Mouse (Mus musculus) heart, embryonic 13.5 days (tissue): ENCODE data around the gene Zfp574. TPM values are rescaled to one million over a fixed set of nuclear protein-coding genes. Genes with fewer than 3 reads are reported as not detected.

ENCODE experiments used
- ATAC-seq: fragments of 200-750 bp; cut with Nextera tagmentation; 2 replicates; pipeline ENCODE4 v1.8.0; 2017; ENCODE audit warnings: moderate TSS enrichment; ENCODE audit not compliant: insufficient number of reproducible peaks, low FRiP score, low TSS enrichment; ENCODE audit errors: extremely low read depth
- H3K27ac ChIP-seq: fragments of 300-500 bp; sonication (generic); replicated peaks from 2 replicates; pipeline ENCODE4 v1.5.1; 2015; ENCODE audit warnings: moderate library complexity, mild to moderate bottlenecking, inconsistent platforms
- H3K27me3 ChIP-seq: fragments of 300-500 bp; sonication (generic); replicated peaks from 2 replicates; pipeline ENCODE4 v1.6.1; 2015; ENCODE audit warnings: mild to moderate bottlenecking, inconsistent platforms
- H3K36me3 ChIP-seq: fragments of 300-500 bp; sonication (generic); 2 replicates; pipeline ENCODE4 v1.6.1; 2015; ENCODE audit warnings: mild to moderate bottlenecking, inconsistent platforms
- H3K4me1 ChIP-seq: fragments of 300-500 bp; sonication (generic); 2 replicates; pipeline ENCODE4 v1.6.1; 2015; ENCODE audit warnings: inconsistent platforms
- H3K4me2 ChIP-seq: fragments of 300-500 bp; sonication (generic); 2 replicates; pipeline ENCODE4 v1.6.1; 2015; ENCODE audit warnings: inconsistent platforms, mild to moderate bottlenecking, moderate library complexity
- H3K4me3 ChIP-seq: fragments of 300-500 bp; sonication (generic); 2 replicates; pipeline ENCODE4 v1.5.1; 2015; ENCODE audit warnings: moderate library complexity, mild to moderate bottlenecking, inconsistent platforms
- H3K9ac ChIP-seq: fragments of 300-500 bp; sonication (generic); 2 replicates; pipeline ENCODE4 v1.6.1; 2015; ENCODE audit warnings: inconsistent platforms, mild to moderate bottlenecking, moderate library complexity
- H3K9me3 ChIP-seq: fragments of 300-500 bp; sonication (generic); 2 replicates; pipeline ENCODE4 v1.6.1; 2016; ENCODE audit warnings: inconsistent platforms
- WGBS: fragments of 180-500 bp; shearing (Covaris S2); methylation state at CpG from one replicate; pipeline ENCODE4 v1.1.7; 2015; ENCODE audit warnings: mixed read lengths; 5-methylcytosine and 5-hydroxymethylcytosine counted together
- polyA plus RNA-seq: library from polyadenylated mRNA; unstranded; fragments of >200 nt; fragmentation: Nextera tagmentation; extraction: Ambion mirVana; gene quantifications from 2 replicates; pipeline ENCODE4 v1.2.1, GENCODE M21; 2015

The Zfp574 gene
- polyA plus RNA-seq, 1 experiment from 2014 or later, result 20.1 TPM

- Histone ChIP-seq H3K27ac (peak overlapping the region; percentile 97), H3K9me3 (no peaks in the 10 kb centered on the region), H3K27me3 (no peaks in the 10 kb centered on the region), H3K9ac (peak overlapping the region; percentile 84), H3K4me2 (peak overlapping the region; percentile 78), H3K36me3 (peaks cover 20% of the 10 kb centered on the region), H3K4me1 (peaks cover 46% of the 10 kb centered on the region), H3K4me3 (peak overlapping the region; percentile 93)
- WGBS, result 19% methylated on average over 7 of the region's 7 CpGs
- ATAC-seq, result no peak
These were observed 3.9 kb downstream of the Zfp574 start for GRCm38 (mm10) chr7:25076296-25076662.

- Histone ChIP-seq H3K27ac (peak overlapping the region; percentile 98), H3K9me3 (no peaks in the 10 kb centered on the region), H3K9ac (peak overlapping the region; percentile 97), H3K4me1 (peaks cover 41% of the 10 kb centered on the region), H3K36me3 (peaks cover 25% of the 10 kb centered on the region), H3K4me3 (peak overlapping the region; percentile 93), H3K4me2 (peak overlapping the region; percentile 88), H3K27me3 (no peaks in the 10 kb centered on the region)
- peak; percentile 94 for ATAC-seq
- WGBS, result 1% methylated on average over 56 of the region's 56 CpGs
These were observed 4.5 kb downstream of the Zfp574 start for GRCm38 (mm10) chr7:25076663-25077413.

GRCm38 (mm10) chr7:25077414-25077755 is 5.0 kb downstream of the Zfp574 start:
- Histone ChIP-seq H3K4me2 (peak overlapping the region; percentile 88), H3K4me1 (peaks cover 43% of the 10 kb centered on the region), H3K9me3 (no peaks in the 10 kb centered on the region), H3K36me3 (peaks cover 31% of the 10 kb centered on the region), H3K27ac (peak overlapping the region; percentile 98), H3K27me3 (no peaks in the 10 kb centered on the region), H3K9ac (peak overlapping the region; percentile 97), H3K4me3 (peak overlapping the region; percentile 93)
- no peak for ATAC-seq
- WGBS, result 1% methylated on average over 33 of the region's 33 CpGs

GRCm38 (mm10) chr7:25079496-25080026 is 7.2 kb downstream of the Zfp574 start:
- Histone ChIP-seq H3K4me1 (peaks cover 45% of the 10 kb centered on the region), H3K4me2 (no peak overlapping the region), H3K4me3 (no peak overlapping the region), H3K27me3 (no peaks in the 10 kb centered on the region), H3K9me3 (no peaks in the 10 kb centered on the region), H3K9ac (peak overlapping the region; percentile 33; the same call in 1 of the 2 replicates), H3K36me3 (peaks cover 52% of the 10 kb centered on the region), H3K27ac (no peak overlapping the region)
- WGBS, result 78% methylated on average over 12 of the region's 12 CpGs
- ATAC-seq, result no peak

GRCm38 (mm10) chr7:25080431-25080830 is 8.1 kb downstream of the Zfp574 start:
- Histone ChIP-seq H3K9ac (no peak overlapping the region), H3K4me1 (peaks cover 53% of the 10 kb centered on the region), H3K9me3 (no peaks in the 10 kb centered on the region), H3K4me3 (no peak overlapping the region), H3K27me3 (no peaks in the 10 kb centered on the region), H3K4me2 (no peak overlapping the region), H3K36me3 (peaks cover 54% of the 10 kb centered on the region), H3K27ac (no peak overlapping the region)
- 89% methylated on average over 13 of the region's 13 CpGs for WGBS
- ATAC-seq, result no peak

GRCm38 (mm10) chr7:25082510-25082909 is 10.1 kb downstream of the Zfp574 start:
- H3K4me1 ChIP-seq, result peaks cover 43% of the 10 kb centered on the region
- ATAC-seq, result no peak
- peaks cover 60% of the 10 kb centered on the region for H3K36me3 ChIP-seq
- no peak overlapping the region for H3K9ac ChIP-seq
- no peaks in the 10 kb centered on the region for H3K9me3 ChIP-seq
- H3K27ac ChIP-seq, result no peak overlapping the region
- 77% methylated on average over 4 of the region's 4 CpGs for WGBS
- no peak overlapping the region for H3K4me2 ChIP-seq
- H3K4me3 ChIP-seq, result no peak overlapping the region
- H3K27me3 ChIP-seq, result no peaks in the 10 kb centered on the region

- no peak overlapping the region for H3K9ac ChIP-seq
- H3K27me3 ChIP-seq, result no peaks in the 10 kb centered on the region
- ATAC-seq, result no peak
- WGBS, result 57% methylated on average over 5 of the region's 5 CpGs
- no peak overlapping the region for H3K27ac ChIP-seq
- H3K4me1 ChIP-seq, result peaks cover 36% of the 10 kb centered on the region
- no peak overlapping the region for H3K4me3 ChIP-seq
- H3K9me3 ChIP-seq, result no peaks in the 10 kb centered on the region
- H3K4me2 ChIP-seq, result no peak overlapping the region
- peaks cover 57% of the 10 kb centered on the region for H3K36me3 ChIP-seq
These were observed 12.3 kb downstream of the Zfp574 start for GRCm38 (mm10) chr7:25084621-25085020.

- ATAC-seq, result no peak
- 43% methylated on average over 3 of the region's 3 CpGs for WGBS
These were observed 14.3 kb downstream of the Zfp574 start for GRCm38 (mm10) chr7:25086656-25087055.

GRCm38 (mm10) chr7:25087256-25087912 is 15.0 kb downstream of the Zfp574 start:
- no peak overlapping the region for H3K4me2 ChIP-seq
- peaks cover 13% of the 10 kb centered on the region for H3K27me3 ChIP-seq
- no peak for ATAC-seq
- H3K4me1 ChIP-seq, result peaks cover 31% of the 10 kb centered on the region
- no peaks in the 10 kb centered on the region for H3K9me3 ChIP-seq
- WGBS, result 64% methylated on average over 10 of the region's 10 CpGs
- H3K27ac ChIP-seq, result no peak overlapping the region
- peaks cover 30% of the 10 kb centered on the region for H3K36me3 ChIP-seq
- no peak overlapping the region for H3K9ac ChIP-seq
- H3K4me3 ChIP-seq, result no peak overlapping the region

More at GRCm38 (mm10) chr7:25086656-25087055, 14.3 kb downstream of the Zfp574 start:
- Histone ChIP-seq H3K27ac (no peak overlapping the region), H3K27me3 (peaks cover 7% of the 10 kb centered on the region), H3K4me3 (no peak overlapping the region), H3K4me2 (no peak overlapping the region), H3K9me3 (no peaks in the 10 kb centered on the region), H3K9ac (no peak overlapping the region), H3K36me3 (peaks cover 37% of the 10 kb centered on the region), H3K4me1 (peaks cover 35% of the 10 kb centered on the region)

- peaks cover 28% of the 10 kb centered on the region for H3K4me1 ChIP-seq
- H3K27ac ChIP-seq, result no peak overlapping the region
- H3K27me3 ChIP-seq, result peaks cover 19% of the 10 kb centered on the region
- no peak overlapping the region for H3K4me3 ChIP-seq
- no peak for ATAC-seq
- H3K4me2 ChIP-seq, result no peak overlapping the region
- no peaks in the 10 kb centered on the region for H3K9me3 ChIP-seq
- no peak overlapping the region for H3K9ac ChIP-seq
- 72% methylated on average over 5 of the region's 5 CpGs for WGBS
- H3K36me3 ChIP-seq, result peaks cover 24% of the 10 kb centered on the region
These were observed 15.6 kb downstream of the Zfp574 start for GRCm38 (mm10) chr7:25087972-25088371.

- H3K4me3 ChIP-seq, result no peak overlapping the region
- ATAC-seq, result no peak
- peaks cover 29% of the 10 kb centered on the region for H3K4me1 ChIP-seq
- H3K9me3 ChIP-seq, result no peaks in the 10 kb centered on the region
- WGBS, result 15% methylated on average over 10 of the region's 10 CpGs
- peaks cover 18% of the 10 kb centered on the region for H3K36me3 ChIP-seq
- H3K9ac ChIP-seq, result no peak overlapping the region
- H3K4me2 ChIP-seq, result no peak overlapping the region
- no peak overlapping the region for H3K27ac ChIP-seq
- peaks cover 25% of the 10 kb centered on the region for H3K27me3 ChIP-seq
These were observed 16.2 kb downstream of the Zfp574 start for GRCm38 (mm10) chr7:25088531-25088930.
